Mouse (Mus musculus): Measurements from ENCODE around the gene Pla2g2e. TPM values are rescaled to one million over a fixed set of nuclear protein-coding genes. Genes with fewer than 3 reads are reported as not detected.
"Not testable (repeated sequence)": the region's sequence is repeated elsewhere in the genome, so short reads cannot be mapped to it uniquely, and the experiment has no call there.

Gene Pla2g2e
- polyA plus RNA-seq, 1 experiment from 2014 or later: not detected

GRCm38 (mm10) chr4:138889165-138889564 is 11.4 kb downstream of the Pla2g2e start:
- Histone ChIP-seq H3K4me1 (replicated peaks; ENCODE audit: control insufficient read depth, insufficient read depth) (no peaks in the 10 kb centered on the region), H3K4me3 (ENCODE audit: low read depth, low read length) (no peak overlapping the region), H3K9me3 (ENCODE audit: control insufficient read depth, low read length) (no peaks in the 10 kb centered on the region), H3K9ac (ENCODE audit: low read length) (no peak overlapping the region), H3K36me3 (ENCODE audit: control insufficient read depth, insufficient read depth, low read length) (0 out of 2 replicates have a peak, but pooled peaks cover 2% of the 10 kb centered on the region), H3K27ac (replicated peaks) (no peak overlapping the region), H3K27me3 (ENCODE audit: control insufficient read depth, insufficient read depth, low read length) (no peaks in the 10 kb centered on the region), H3K4me2 (replicated peaks; ENCODE audit: low read depth) (no peak overlapping the region)
- DNase-seq (ENCODE audit: low spot score) (no peak), ATAC-seq (ENCODE audit: low FRiP score, low TSS enrichment) (no peak)
- WGBS: 59% methylated on average over 7 of the region's 7 CpGs
- TF ChIP-seq CTCF (IDR thresholded peaks at IDR 0.05; ENCODE audit: low read depth) (no peak), EP300 (optimal IDR thresholded peaks at IDR 0.05) (no peak)

- DNase-seq (ENCODE audit: low spot score) (no peak), ATAC-seq (ENCODE audit: low FRiP score, low TSS enrichment) (no peak)
- no peak overlapping the region for H3K27ac ChIP-seq (replicated peaks)
- H3K9me3 ChIP-seq (ENCODE audit: control insufficient read depth, low read length): no peaks in the 10 kb centered on the region
- no peaks in the 10 kb centered on the region for H3K27me3 ChIP-seq (ENCODE audit: control insufficient read depth, insufficient read depth, low read length)
- 56% methylated on average over 8 of the region's 8 CpGs for WGBS
- H3K4me2 ChIP-seq (replicated peaks; ENCODE audit: low read depth): no peak overlapping the region
- no peak overlapping the region for H3K9ac ChIP-seq (ENCODE audit: low read length)
- H3K4me1 ChIP-seq (replicated peaks; ENCODE audit: control insufficient read depth, insufficient read depth): no peaks in the 10 kb centered on the region
- 0 out of 2 replicates have a peak, but pooled peaks cover 2% of the 10 kb centered on the region for H3K36me3 ChIP-seq (ENCODE audit: control insufficient read depth, insufficient read depth, low read length)
- TF ChIP-seq EP300 (optimal IDR thresholded peaks at IDR 0.05): no peak
- TF ChIP-seq CTCF (IDR thresholded peaks at IDR 0.05; ENCODE audit: low read depth): no peak
- no peak overlapping the region for H3K4me3 ChIP-seq (ENCODE audit: low read depth, low read length)
These were observed 11.9 kb downstream of the Pla2g2e start for GRCm38 (mm10) chr4:138889635-138890034.

GRCm38 (mm10) chr4:138892655-138893054 is 14.9 kb downstream of the Pla2g2e start:
- TF ChIP-seq EP300 (optimal IDR thresholded peaks at IDR 0.05) (no peak), CTCF (IDR thresholded peaks at IDR 0.05; ENCODE audit: low read depth) (no peak)
- Histone ChIP-seq H3K4me2 (replicated peaks; ENCODE audit: low read depth) (no peak overlapping the region), H3K9ac (ENCODE audit: low read length) (no peak overlapping the region), H3K4me1 (replicated peaks; ENCODE audit: control insufficient read depth, insufficient read depth) (no peaks in the 10 kb centered on the region), H3K36me3 (ENCODE audit: control insufficient read depth, insufficient read depth, low read length) (peaks cover 12% of the 10 kb centered on the region; the same call in 1 of the 2 replicates), H3K9me3 (ENCODE audit: control insufficient read depth, low read length) (no peaks in the 10 kb centered on the region), H3K27me3 (ENCODE audit: control insufficient read depth, insufficient read depth, low read length) (no peaks in the 10 kb centered on the region), H3K27ac (replicated peaks) (no peak overlapping the region), H3K4me3 (ENCODE audit: low read depth, low read length) (no peak overlapping the region)
- DNase-seq (ENCODE audit: low spot score) (no peak), ATAC-seq (ENCODE audit: low FRiP score, low TSS enrichment) (no peak)
- WGBS: 76% methylated on average over 6 of the region's 6 CpGs

- not testable (repeated sequence) for H3K4me1 ChIP-seq (replicated peaks; ENCODE audit: control insufficient read depth, insufficient read depth); H3K9ac ChIP-seq (ENCODE audit: low read length); DNase-seq (ENCODE audit: low spot score); H3K9me3 ChIP-seq (ENCODE audit: control insufficient read depth, low read length); H3K27me3 ChIP-seq (ENCODE audit: control insufficient read depth, insufficient read depth, low read length); H3K4me2 ChIP-seq (replicated peaks; ENCODE audit: low read depth); H3K4me3 ChIP-seq (ENCODE audit: low read depth, low read length); H3K27ac ChIP-seq (replicated peaks)
- 0 out of 2 replicates have a peak, but pooled peaks have one; percentile 8 for ATAC-seq (ENCODE audit: low FRiP score, low TSS enrichment)
- 87% methylated on average over 11 of the region's 11 CpGs for WGBS
- peaks cover 16% of the 10 kb centered on the region; the same call in 1 of the 2 replicates for H3K36me3 ChIP-seq (ENCODE audit: control insufficient read depth, insufficient read depth, low read length)
These were observed 16.0 kb downstream of the Pla2g2e start for GRCm38 (mm10) chr4:138893789-138894188.

- Histone ChIP-seq H3K27ac (replicated peaks) (no peak overlapping the region), H3K4me3 (ENCODE audit: low read depth, low read length) (no peak overlapping the region), H3K9ac (ENCODE audit: low read length) (no peak overlapping the region), H3K36me3 (ENCODE audit: control insufficient read depth, insufficient read depth, low read length) (peaks cover 18% of the 10 kb centered on the region; the same call in 1 of the 2 replicates), H3K27me3 (ENCODE audit: control insufficient read depth, insufficient read depth, low read length) (no peaks in the 10 kb centered on the region), H3K4me2 (replicated peaks; ENCODE audit: low read depth) (no peak overlapping the region), H3K9me3 (ENCODE audit: control insufficient read depth, low read length) (no peaks in the 10 kb centered on the region), H3K4me1 (replicated peaks; ENCODE audit: control insufficient read depth, insufficient read depth) (no peaks in the 10 kb centered on the region)
- 61% methylated on average over 7 of the region's 7 CpGs for WGBS
- DNase-seq (ENCODE audit: low spot score) (no peak), ATAC-seq (ENCODE audit: low FRiP score, low TSS enrichment) (no peak)
- TF ChIP-seq CTCF (IDR thresholded peaks at IDR 0.05; ENCODE audit: low read depth) (no peak), EP300 (optimal IDR thresholded peaks at IDR 0.05) (no peak)
These were observed 21.6 kb downstream of the Pla2g2e start for GRCm38 (mm10) chr4:138899361-138899760.

- no peak for DNase-seq (ENCODE audit: low spot score)
- H3K4me3 ChIP-seq (ENCODE audit: low read depth, low read length): no peak overlapping the region
- H3K36me3 ChIP-seq (ENCODE audit: control insufficient read depth, insufficient read depth, low read length): peaks cover 11% of the 10 kb centered on the region
- H3K4me2 ChIP-seq (replicated peaks; ENCODE audit: low read depth): no peak overlapping the region
- ATAC-seq (ENCODE audit: low FRiP score, low TSS enrichment): no peak
- TF ChIP-seq CTCF (IDR thresholded peaks at IDR 0.05; ENCODE audit: low read depth): no peak
- no peak for TF ChIP-seq EP300 (optimal IDR thresholded peaks at IDR 0.05)
- H3K27me3 ChIP-seq (ENCODE audit: control insufficient read depth, insufficient read depth, low read length): no peaks in the 10 kb centered on the region
- no peak overlapping the region for H3K27ac ChIP-seq (replicated peaks)
- H3K4me1 ChIP-seq (replicated peaks; ENCODE audit: control insufficient read depth, insufficient read depth): no peaks in the 10 kb centered on the region
- H3K9ac ChIP-seq (ENCODE audit: low read length): no peak overlapping the region
- WGBS: 91% methylated on average over 18 of the region's 18 CpGs
- no peaks in the 10 kb centered on the region for H3K9me3 ChIP-seq (ENCODE audit: control insufficient read depth, low read length)
These were observed 28.0 kb downstream of the Pla2g2e start for GRCm38 (mm10) chr4:138905624-138906337.
